Mouse (Mus musculus) stomach, embryonic 14.5 days (tissue): ENCODE results near the gene Ppox. TPM values are rescaled to one million over a fixed set of nuclear protein-coding genes. Genes with fewer than 3 reads are reported as not detected.
A peak's percentile ranks its signal among the peaks of the same experiment; 100 is the strongest.

Experiments used
- ATAC-seq: fragments of 200-750 bp; cut with Nextera tagmentation; 2 replicates; pipeline ENCODE4 v1.8.0; 2017; ENCODE audit warnings: low read depth, moderate TSS enrichment; ENCODE audit not compliant: insufficient number of reproducible peaks, insufficient read depth, low FRiP score
- H3K27ac ChIP-seq: fragments of 300-500 bp; sonication (generic); 2 replicates; pipeline ENCODE4 v1.5.1; 2014; ENCODE audit warnings: mild to moderate bottlenecking, low read length, moderate library complexity, mixed read lengths
- H3K27me3 ChIP-seq: fragments of 300-500 bp; sonication (generic); 2 replicates; pipeline ENCODE4 v1.6.1; 2014; ENCODE audit warnings: low read length, control low read depth, mixed read lengths; ENCODE audit not compliant: control insufficient read depth, insufficient read depth
- H3K36me3 ChIP-seq: fragments of 300-500 bp; sonication (generic); 2 replicates; pipeline ENCODE4 v1.6.1; 2014; ENCODE audit warnings: mild to moderate bottlenecking, control low read depth, low read length, moderate library complexity, mixed read lengths; ENCODE audit not compliant: control insufficient read depth, insufficient read depth
- H3K4me1 ChIP-seq: fragments of 300-500 bp; sonication (generic); 2 replicates; pipeline ENCODE4 v1.6.1; 2014; ENCODE audit warnings: low read length, control low read depth, mixed read lengths; ENCODE audit not compliant: control insufficient read depth, insufficient read depth
- H3K4me2 ChIP-seq: fragments of 300-500 bp; sonication (generic); replicated peaks from 2 replicates; pipeline ENCODE4 v1.6.1; 2014; ENCODE audit warnings: low read depth, low read length, control low read depth
- H3K4me3 ChIP-seq: fragments of 300-500 bp; sonication (generic); 2 replicates; pipeline ENCODE4 v1.5.1; 2014; ENCODE audit warnings: low read depth, low read length, control low read depth
- H3K9ac ChIP-seq: fragments of 300-500 bp; sonication (generic); replicated peaks from 2 replicates; pipeline ENCODE4 v1.6.1; 2014; ENCODE audit warnings: low read depth, mild to moderate bottlenecking, control low read depth, low read length, moderate library complexity, mixed read lengths
- H3K9me3 ChIP-seq: fragments of 300-500 bp; sonication (generic); 2 replicates; pipeline ENCODE4 v1.6.1; 2016; ENCODE audit warnings: low read depth, low read length, control low read depth; ENCODE audit not compliant: control insufficient read depth
- WGBS: fragments of 180-500 bp; shearing (Covaris S2); extraction: QIAGEN DNeasy Blood & Tissue Kit; methylation state at CpG from one replicate; pipeline ENCODE4 v1.1.7; 2014; 5-methylcytosine and 5-hydroxymethylcytosine counted together
- polyA plus RNA-seq: library from polyadenylated mRNA; unstranded; fragments of >200 nt; fragmentation: Nextera tagmentation; extraction: Ambion mirVana; gene quantifications from 2 replicates; pipeline ENCODE4 v1.2.1, GENCODE M21; 2014

Ppox gene
- polyA plus RNA-seq, 1 experiment from 2014 or later = 56.7 TPM

- WGBS = 3% methylated on average over 36 of the region's 36 CpGs
- peaks cover 19% of the 10 kb centered on the region for H3K36me3 ChIP-seq
- peak; percentile 93 for ATAC-seq
Observed at GRCm38 (mm10) chr1:171269848-171270572, 11.0 kb downstream of the Ppox start, which contains the start of gene B4galt3. B4galt3 (plus strand) TSS chr1:171270328.

GRCm38 (mm10) chr1:171268341-171268740, 12.6 kb downstream of the Ppox start:
- Histone ChIP-seq H3K9me3 (no peaks in the 10 kb centered on the region), H3K27me3 (no peaks in the 10 kb centered on the region), H3K4me1 (peaks cover 12% of the 10 kb centered on the region), H3K4me2 (no peak overlapping the region), H3K36me3 (peaks cover 3% of the 10 kb centered on the region; the same call in 1 of the 2 replicates), H3K4me3 (no peak overlapping the region), H3K27ac (no peak overlapping the region), H3K9ac (no peak overlapping the region)
- ATAC-seq = no peak
- WGBS = 63% methylated on average over 1 of the region's 1 CpGs

More at GRCm38 (mm10) chr1:171269848-171270572, 11.0 kb downstream of the Ppox start, which contains the start of gene B4galt3:
- H3K4me1 ChIP-seq = peaks cover 12% of the 10 kb centered on the region
- no peaks in the 10 kb centered on the region for H3K27me3 ChIP-seq
- peak within 1 kb of the TSS; percentile 74; the same call in 1 of the 2 replicates for H3K27ac ChIP-seq
- H3K4me2 ChIP-seq = peak within 1 kb of the TSS; percentile 85
- H3K9ac ChIP-seq = peak within 1 kb of the TSS; percentile 66
- peak within 1 kb of the TSS; percentile 70 for H3K4me3 ChIP-seq
- no peaks in the 10 kb centered on the region for H3K9me3 ChIP-seq

- no peak for ATAC-seq
- H3K9me3 ChIP-seq = no peaks in the 10 kb centered on the region
- no peak overlapping the region for H3K4me2 ChIP-seq
- no peak overlapping the region for H3K9ac ChIP-seq
- H3K4me1 ChIP-seq = peaks cover 12% of the 10 kb centered on the region
- no peaks in the 10 kb centered on the region for H3K36me3 ChIP-seq
- 66% methylated on average over 4 of the region's 4 CpGs for WGBS
- no peak overlapping the region for H3K27ac ChIP-seq
- H3K4me3 ChIP-seq = no peak overlapping the region
- no peaks in the 10 kb centered on the region for H3K27me3 ChIP-seq
Observed at GRCm38 (mm10) chr1:171265971-171266744, 14.8 kb downstream of the Ppox start.

- Histone ChIP-seq H3K4me3 (no peak overlapping the region), H3K4me2 (no peak overlapping the region), H3K4me1 (peaks cover 8% of the 10 kb centered on the region), H3K36me3 (no peaks in the 10 kb centered on the region), H3K9me3 (no peaks in the 10 kb centered on the region), H3K27me3 (no peaks in the 10 kb centered on the region), H3K9ac (no peak overlapping the region), H3K27ac (peak overlapping the region; percentile 93; the same call in 1 of the 2 replicates)
- 67% methylated on average over 3 of the region's 3 CpGs for WGBS
- ATAC-seq = no peak
Observed at GRCm38 (mm10) chr1:171263666-171264461, 17.1 kb downstream of the Ppox start.

GRCm38 (mm10) chr1:171263185-171263611, 17.8 kb downstream of the Ppox start:
- no peak overlapping the region for H3K4me3 ChIP-seq
- H3K4me2 ChIP-seq = peak overlapping the region; percentile 44; the same call in 1 of the 2 replicates
- peak; percentile 87 for ATAC-seq
- no peaks in the 10 kb centered on the region for H3K36me3 ChIP-seq
- no peak overlapping the region for H3K9ac ChIP-seq
- no peaks in the 10 kb centered on the region for H3K9me3 ChIP-seq
- no peaks in the 10 kb centered on the region for H3K27me3 ChIP-seq
- peaks cover 8% of the 10 kb centered on the region for H3K4me1 ChIP-seq
- H3K27ac ChIP-seq = peak overlapping the region; percentile 93
- 3% methylated on average over 2 of the region's 2 CpGs for WGBS

- under 1% methylated on average over 8 of the region's 8 CpGs for WGBS
- ATAC-seq = peak; percentile 72
Observed at GRCm38 (mm10) chr1:171262594-171263130, 18.3 kb downstream of the Ppox start.

GRCm38 (mm10) chr1:171260316-171260715, 20.7 kb downstream of the Ppox start:
- Histone ChIP-seq H3K4me1 (peaks cover 8% of the 10 kb centered on the region), H3K27ac (no peak overlapping the region), H3K36me3 (no peaks in the 10 kb centered on the region), H3K4me3 (no peak overlapping the region), H3K9ac (no peak overlapping the region), H3K9me3 (no peaks in the 10 kb centered on the region), H3K4me2 (no peak overlapping the region), H3K27me3 (no peaks in the 10 kb centered on the region)
- WGBS = 50% methylated on average over 3 of the region's 3 CpGs
- ATAC-seq = no peak

More at GRCm38 (mm10) chr1:171262594-171263130, 18.3 kb downstream of the Ppox start:
- H3K27ac ChIP-seq = peak overlapping the region; percentile 93
- H3K4me2 ChIP-seq = peak overlapping the region; percentile 44
- no peaks in the 10 kb centered on the region for H3K36me3 ChIP-seq
- peaks cover 8% of the 10 kb centered on the region for H3K4me1 ChIP-seq
- no peaks in the 10 kb centered on the region for H3K27me3 ChIP-seq
- H3K9ac ChIP-seq = no peak overlapping the region; the same call in 1 of the 2 replicates
- peak overlapping the region; percentile 2; the same call in 1 of the 2 replicates for H3K4me3 ChIP-seq
- no peaks in the 10 kb centered on the region for H3K9me3 ChIP-seq
